Mouse (Mus musculus): ENCODE measurements around the gene Ucn3.
"Not testable (repeated sequence)": the region's sequence is repeated elsewhere in the genome, so short reads cannot be mapped to it uniquely, and the experiment has no call there.

- not testable (repeated sequence) for TF ChIP-seq CTCF (IDR thresholded peaks at IDR 0.05; ENCODE audit: control insufficient read depth, insufficient read depth, low read length); POLR2A (IDR thresholded peaks at IDR 0.05; ENCODE audit: borderline replicate concordance, control insufficient read depth, low read depth, low read length)
These were observed 46.9 kb downstream of the Ucn3 start for GRCm38 (mm10) chr13:3898202-3898601.
